Mouse (Mus musculus) T-helper 17 cell (primary cell): ENCODE measurements around the gene Olfr1009.
"Not testable (repeated sequence)": the region's sequence is repeated elsewhere in the genome, so short reads cannot be mapped to it uniquely, and the experiment has no call there.

Experiments used
- in situ Hi-C, 2 experiments: fragments of 300-600 bp; cut with MboI, MseI; formaldehyde crosslinking; loops; 1 replicate in 1 of 2; 2 replicates in 1 of 2; pipeline ENCODE4 v1.15.1; 2025; ENCODE audit warnings: high pct_unique_total_duplicates in 2 of 2

The Olfr1009 gene

GRCm38 (mm10) chr2:85715119-85715518 lies at the start of gene Olfr1009:
Gene Olfr1009 (plus strand): TSS chr2:85715419.
- in situ Hi-C loops, result loop anchor here in 1 of 2 experiments (5.0 kb wide), 1 partner anchor 752 kb away; no protein-coding TSS in a partner anchor

- in situ Hi-C loops, result no loop called here
Observed at GRCm38 (mm10) chr2:85678667-85679066, 36.6 kb upstream of the Olfr1009 start, which contains the start of gene Olfr1006. Gene Olfr1006 (minus strand): TSS chr2:85678767.

GRCm38 (mm10) chr2:85689131-85689530 lies 26.1 kb upstream of the Olfr1009 start, which contains the start of gene Olfr1008:
Gene Olfr1008 (plus strand): TSS chr2:85689431.
- in situ Hi-C loops, result no loop called here

- in situ Hi-C loops, result not testable (repeated sequence)
Observed at GRCm38 (mm10) chr2:85710680-85711079, 4.5 kb upstream of the Olfr1009 start.

GRCm38 (mm10) chr2:85711159-85711558 lies 4.1 kb upstream of the Olfr1009 start:
- in situ Hi-C loops, result no loop called here

GRCm38 (mm10) chr2:85725793-85726192 lies 10.6 kb downstream of the Olfr1009 start:
- in situ Hi-C loops, result loop anchor here in 1 of 2 experiments (5.0 kb wide), 1 partner anchor 737 kb away; no protein-coding TSS in a partner anchor

GRCm38 (mm10) chr2:85753822-85754221 lies 38.6 kb downstream of the Olfr1009 start:
- in situ Hi-C loops, result no loop called here

GRCm38 (mm10) chr2:85762666-85763065 lies 47.4 kb downstream of the Olfr1009 start, which contains the start of gene Olfr1012:
Gene Olfr1012 (minus strand): TSS chr2:85762766.
- in situ Hi-C loops, result no loop called here

GRCm38 (mm10) chr2:85766798-85767197 lies 51.6 kb downstream of the Olfr1009 start, which contains the start of gene Olfr1013:
Gene Olfr1013 (plus strand): TSS chr2:85767098.
- in situ Hi-C loops, result no loop called here

- in situ Hi-C loops, result no loop called here
Observed at GRCm38 (mm10) chr2:85772413-85772812, 57.2 kb downstream of the Olfr1009 start, which contains the start of gene Olfr1014. Gene Olfr1014 (plus strand): TSS chr2:85772713.
